Mouse (Mus musculus): ENCODE measurements around the gene Itsn1. TPM values are rescaled to one million over a fixed set of nuclear protein-coding genes. Genes with fewer than 3 reads are reported as not detected.

Gene Itsn1
- total RNA-seq, 2 experiments from 2014 or later, result 41.0 to 41.2 TPM

- peak; percentile 49 to 62 for DNase-seq
- intact Hi-C loops (cut with DNase I), result loop anchor here (5.0 to 10.0 kb wide), 2 partner anchors 62 to 555 kb away; no protein-coding TSS in a partner anchor
Measured at GRCm38 (mm10) chr16:91729821-91730441, 850 bp downstream of the Itsn1 start.

- intact Hi-C loops (cut with DNase I), result loop anchor here (5.0 kb wide), 1 partner anchor 62 kb away; no protein-coding TSS in a partner anchor
- DNase-seq, result peak; percentile 38 to 47
Measured at GRCm38 (mm10) chr16:91730446-91730845, 1.4 kb downstream of the Itsn1 start.

- intact Hi-C loops (cut with DNase I), result loop anchor here (5.0 kb wide), 1 partner anchor 59 kb away; no protein-coding TSS in a partner anchor
- DNase-seq, result no peak
Measured at GRCm38 (mm10) chr16:91732816-91733215, 3.7 kb downstream of the Itsn1 start.

DNA sequence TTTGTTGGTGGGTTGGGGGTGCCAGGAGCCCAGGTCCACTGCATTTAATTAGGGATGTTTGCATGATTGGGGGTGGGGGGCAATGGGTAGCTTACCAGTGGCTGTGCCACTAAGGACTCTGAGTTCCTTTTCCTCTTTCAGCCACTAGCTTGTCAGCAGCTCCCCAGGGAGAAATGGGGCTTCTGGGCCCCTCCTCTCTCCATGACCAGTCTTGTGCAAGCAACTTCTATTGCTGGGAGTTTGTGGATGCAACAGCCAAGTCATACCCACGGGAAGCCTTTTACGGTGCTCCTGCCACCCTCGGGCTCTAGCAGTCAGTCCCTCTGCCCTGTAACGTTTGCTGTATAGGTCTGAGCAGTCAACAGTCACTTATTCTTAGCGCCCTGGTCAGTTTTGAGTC is 5.7 kb downstream of the Itsn1 start:
- peak; percentile 33 to 36 for DNase-seq
- intact Hi-C loops (cut with DNase I), result loop anchor here (5.0 kb wide), 1 partner anchor 58 kb away; no protein-coding TSS in a partner anchor

- intact Hi-C loops (cut with DNase I), result loop anchor here (2.0 kb wide), 1 partner anchor 31 kb away; no protein-coding TSS in a partner anchor
- DNase-seq, result no peak
Measured at GRCm38 (mm10) chr16:91736046-91736816, 7.2 kb downstream of the Itsn1 start.

GRCm38 (mm10) chr16:91738505-91738904 is 9.4 kb downstream of the Itsn1 start:
- no peak for DNase-seq
- intact Hi-C loops (cut with DNase I), result no loop called here

- DNase-seq, result no peak
- intact Hi-C loops (cut with DNase I), result no loop called here
Measured at GRCm38 (mm10) chr16:91740184-91740917, 11.3 kb downstream of the Itsn1 start.

- no peak for DNase-seq
- intact Hi-C loops (cut with DNase I), result no loop called here
Measured at GRCm38 (mm10) chr16:91740918-91741255, 11.8 kb downstream of the Itsn1 start.

DNA sequence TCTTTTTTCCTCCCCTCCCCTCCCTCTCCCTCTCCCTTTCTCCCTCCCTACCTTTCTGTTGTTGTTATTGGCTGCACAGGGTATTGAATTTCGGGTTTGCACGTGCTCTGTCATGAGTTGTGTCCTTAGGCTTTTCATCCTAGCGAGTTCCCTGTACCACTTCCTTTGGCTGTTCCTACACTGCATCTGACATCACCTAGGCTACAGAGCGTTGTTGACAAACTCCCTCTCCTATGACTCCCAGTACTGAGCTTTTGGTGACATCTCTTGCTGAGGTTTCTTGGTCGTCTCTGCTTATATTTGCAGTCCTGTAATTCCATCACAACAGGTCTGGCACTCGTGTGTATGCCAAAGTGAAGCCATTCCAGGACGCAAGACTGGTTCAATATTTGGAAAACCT is 14.0 kb downstream of the Itsn1 start:
- intact Hi-C loops (cut with DNase I), result no loop called here
- DNase-seq, result no peak

DNA sequence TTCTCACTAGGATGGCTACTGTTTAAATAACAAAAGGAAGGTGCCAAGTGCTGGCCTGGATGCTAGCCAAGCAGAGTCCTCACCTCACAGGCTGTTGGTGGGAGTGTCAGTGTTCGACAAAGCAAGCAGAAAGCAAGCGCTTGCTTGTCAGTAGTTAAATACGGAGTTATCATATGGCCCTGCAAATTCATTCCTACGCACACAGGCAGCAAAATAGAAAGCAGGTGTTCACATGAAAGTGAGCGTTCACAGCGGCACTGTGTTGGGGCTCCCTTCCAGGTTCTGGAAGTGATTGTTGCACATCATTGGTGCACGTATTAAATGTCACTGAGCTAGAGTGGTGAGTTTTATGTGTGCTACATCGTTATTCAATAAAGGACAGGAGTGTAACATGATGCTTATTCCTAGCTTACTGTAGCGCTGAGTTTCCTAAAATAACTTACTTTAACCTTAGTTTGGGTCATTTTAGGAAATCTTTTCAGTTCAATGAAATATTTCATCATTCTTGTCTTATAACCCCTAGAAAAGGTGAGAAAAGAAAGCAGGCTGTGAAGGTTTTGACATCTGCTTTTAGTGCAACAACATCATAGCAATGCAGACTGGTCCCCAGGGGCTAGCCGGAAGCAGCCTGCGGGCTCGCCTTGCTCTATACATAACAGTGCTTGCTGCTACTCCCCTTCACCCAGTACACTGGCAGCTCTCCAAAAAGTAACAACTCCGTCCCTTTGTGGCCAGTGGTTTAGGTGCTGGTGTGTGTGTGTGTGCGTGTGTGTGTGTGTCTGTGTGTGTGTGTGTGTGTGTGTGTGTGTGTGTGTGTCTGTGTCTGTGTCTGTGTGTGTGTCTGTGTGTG is 17.2 kb downstream of the Itsn1 start:
- intact Hi-C loops (cut with DNase I), result no loop called here
- DNase-seq, result peak; percentile 58 to 62

DNA sequence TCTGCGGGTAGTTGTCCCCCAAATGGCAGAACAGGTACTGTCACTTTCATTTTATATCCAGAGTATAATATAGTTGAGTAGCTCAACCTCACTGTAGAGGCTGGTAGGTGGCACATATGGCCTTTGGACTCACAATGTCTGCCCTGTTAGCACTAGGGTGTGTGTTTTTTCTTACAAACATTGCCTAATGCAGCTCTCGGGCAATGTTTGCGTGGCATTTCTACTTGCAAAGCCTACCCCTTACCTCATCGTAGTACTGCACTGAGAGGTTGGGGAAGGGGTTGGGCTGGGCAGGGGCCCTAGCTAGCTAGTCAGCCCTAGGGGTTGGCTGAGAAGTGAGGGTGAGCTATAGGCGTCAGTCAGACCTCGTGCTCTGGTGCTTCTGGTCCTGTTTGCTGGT is 18.5 kb downstream of the Itsn1 start:
- no peak for DNase-seq
- intact Hi-C loops (cut with DNase I), result no loop called here

- DNase-seq, result no peak
- intact Hi-C loops (cut with DNase I), result no loop called here
Measured at GRCm38 (mm10) chr16:91751644-91752385, 22.7 kb downstream of the Itsn1 start.

DNA sequence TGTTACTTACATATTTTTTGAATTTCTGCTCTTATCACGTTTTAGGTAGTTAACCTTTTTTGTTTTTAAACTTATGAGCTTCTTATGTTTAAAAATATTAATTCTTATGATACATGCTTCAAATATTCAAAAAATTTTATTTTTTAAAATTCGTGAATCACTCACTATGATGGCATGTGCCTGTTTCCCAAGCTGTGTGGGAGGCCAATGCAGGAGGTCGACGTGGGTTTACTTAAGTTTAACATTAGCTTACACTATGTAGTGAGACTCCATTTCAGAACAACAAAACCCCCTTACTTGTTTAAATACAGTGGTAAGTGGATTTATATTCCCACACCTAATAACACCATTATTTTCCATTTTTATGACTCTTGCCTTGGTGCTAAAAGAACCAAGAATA is 24.5 kb downstream of the Itsn1 start:
- intact Hi-C loops (cut with DNase I), result no loop called here
- no peak for DNase-seq

DNA sequence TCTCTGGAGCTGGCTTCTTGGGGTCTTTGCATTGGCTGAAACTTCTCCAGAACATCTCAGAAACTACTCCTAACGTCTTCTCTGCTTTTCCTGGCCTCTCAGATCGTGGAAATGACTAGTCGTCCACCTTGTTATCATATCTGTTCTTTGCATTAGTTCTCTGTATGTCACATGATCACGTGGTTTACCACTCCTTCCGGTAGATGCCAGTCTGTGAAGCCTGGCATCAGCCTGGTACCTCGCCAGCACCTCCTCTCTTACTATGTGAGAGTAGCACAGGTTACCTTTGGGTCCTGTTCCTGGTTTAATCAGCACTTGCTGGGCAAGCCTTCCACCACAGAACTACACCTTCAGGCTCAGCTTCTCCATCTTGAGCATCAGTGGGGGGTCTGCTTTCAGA is 25.9 kb downstream of the Itsn1 start:
- intact Hi-C loops (cut with DNase I), result no loop called here
- no peak for DNase-seq

DNA sequence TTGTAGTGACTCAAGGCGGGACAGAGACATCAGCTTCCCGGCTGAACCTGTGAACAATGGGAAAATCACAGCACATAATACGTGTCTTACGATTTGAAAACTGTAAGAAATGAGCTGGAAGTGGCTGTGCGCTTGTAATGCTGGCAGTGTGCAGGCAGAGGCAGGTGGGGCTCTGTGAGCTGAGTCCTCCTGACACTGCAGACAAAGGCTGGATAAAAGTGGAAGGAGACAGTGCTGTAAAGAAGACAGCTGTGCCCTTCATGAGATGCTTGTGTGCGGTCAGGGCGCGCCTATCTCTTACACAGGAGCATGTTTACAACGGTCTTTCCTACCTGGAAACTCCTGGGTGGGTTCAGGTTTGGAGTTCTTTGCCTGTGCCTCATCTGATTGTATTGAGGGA is 32.1 kb downstream of the Itsn1 start:
- DNase-seq, result no peak
- intact Hi-C loops (cut with DNase I), result no loop called here

DNA sequence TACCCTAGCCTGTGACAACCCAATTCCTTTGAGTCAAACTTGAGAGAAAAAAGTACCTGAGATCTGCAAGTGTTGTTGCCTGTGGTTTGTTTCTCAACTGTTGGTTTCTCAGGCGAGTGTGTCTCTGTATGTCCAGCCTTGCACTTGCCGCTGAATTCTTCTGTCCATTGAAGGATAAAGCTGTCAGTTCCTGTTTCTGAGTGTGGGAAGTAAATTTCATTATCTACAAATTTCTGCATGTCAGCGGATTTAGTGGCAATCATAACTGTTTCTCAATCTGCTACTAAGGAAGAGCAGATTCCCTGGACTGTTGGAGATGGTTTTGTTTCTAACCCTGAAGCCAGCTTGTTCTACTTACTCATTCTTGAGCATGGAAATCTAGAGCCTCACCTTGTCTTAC is 32.7 kb downstream of the Itsn1 start:
- intact Hi-C loops (cut with DNase I), result no loop called here
- no peak for DNase-seq

DNA sequence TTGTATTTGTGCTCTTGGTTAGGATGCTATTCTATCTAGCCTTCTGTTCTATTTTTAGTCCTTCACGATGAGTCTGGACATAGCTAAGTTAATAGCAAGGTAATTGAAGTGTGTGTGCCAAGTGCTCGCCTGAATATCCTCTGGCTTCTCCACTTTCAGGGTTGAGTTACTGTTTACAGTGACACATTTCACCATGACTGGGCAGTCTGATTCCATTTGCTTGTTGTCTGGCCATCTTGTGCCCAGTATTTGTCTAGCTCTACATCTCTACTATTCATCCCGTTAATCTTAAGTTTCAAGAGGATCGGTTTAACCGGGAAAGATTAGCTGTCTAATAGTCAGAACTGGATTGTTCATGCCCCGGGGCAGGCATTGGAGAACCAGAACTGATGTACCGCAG is 33.4 kb downstream of the Itsn1 start:
- no peak for DNase-seq
- intact Hi-C loops (cut with DNase I), result no loop called here

DNA sequence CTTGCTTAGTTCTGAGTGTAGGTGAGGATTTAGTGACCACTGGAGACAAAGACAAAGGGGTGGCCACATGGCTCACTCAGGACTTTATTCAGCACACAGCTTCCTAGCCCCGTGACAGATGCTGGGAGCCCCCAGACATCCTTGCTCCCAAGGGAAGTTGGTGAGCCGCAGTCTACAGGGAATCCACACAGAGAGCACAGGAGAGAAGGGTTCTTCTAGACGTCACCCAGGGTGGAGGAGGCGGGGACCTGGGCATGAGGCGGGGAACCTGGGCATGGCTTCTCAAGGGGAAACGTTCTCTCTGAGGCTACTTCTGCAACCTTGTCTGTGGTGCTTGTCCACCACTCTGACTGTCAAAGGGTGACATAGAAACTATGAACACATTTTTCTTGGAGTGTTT is 34.9 kb downstream of the Itsn1 start:
- intact Hi-C loops (cut with DNase I), result no loop called here
- DNase-seq, result no peak

DNA sequence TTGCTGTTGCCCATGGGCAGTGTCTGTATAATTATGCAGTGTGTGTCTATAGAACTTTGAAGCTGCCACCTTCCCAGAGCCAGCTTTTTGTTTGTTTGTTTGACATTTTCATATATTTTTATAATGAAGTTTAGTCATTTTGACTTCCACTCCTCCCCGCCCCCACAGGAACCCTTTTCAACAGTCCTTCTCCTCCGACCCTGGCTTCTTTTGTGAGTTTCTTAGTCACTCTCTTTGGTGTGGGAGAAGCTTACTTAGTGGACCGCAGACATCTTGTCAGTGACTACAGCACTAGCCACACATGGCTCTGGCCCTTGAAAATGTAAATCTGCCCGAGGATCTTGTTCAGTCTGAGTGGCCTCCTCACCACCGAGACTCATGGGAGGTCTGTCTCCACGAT is 35.3 kb downstream of the Itsn1 start:
- intact Hi-C loops (cut with DNase I), result no loop called here
- no peak for DNase-seq

Data from heart, postnatal 10 days (tissue).